Mouse (Mus musculus) myocyte (in vitro differentiated cells): Measurements from ENCODE around the gene Fam198b. TPM values are rescaled to one million over a fixed set of nuclear protein-coding genes. Genes with fewer than 3 reads are reported as not detected.

Experiments
- H3K27me3 ChIP-seq: one replicate; pipeline ENCODE4 v1.6.1; 2011; ENCODE audit not compliant: control insufficient read depth, insufficient read depth, insufficient read length
- H3K36me3 ChIP-seq: one replicate; pipeline ENCODE4 v1.6.1; 2011; ENCODE audit not compliant: control insufficient read depth, insufficient read depth
- H3K4me2 ChIP-seq: one replicate; pipeline ENCODE4 v1.6.1; 2011; ENCODE audit warnings: low read depth, control low read depth
- H3K4me3 ChIP-seq: one replicate; pipeline ENCODE4 v1.5.1; 2011; ENCODE audit warnings: mild to moderate bottlenecking, control low read depth, moderate library complexity
- H3K79me2 ChIP-seq: one replicate; pipeline ENCODE4 v1.6.1; 2011; ENCODE audit not compliant: control insufficient read depth, insufficient read depth
- H3ac ChIP-seq: one replicate; pipeline ENCODE4 v1.6.1; 2011; ENCODE audit not compliant: control insufficient read depth, insufficient read length
- CEBPB ChIP-seq: IDR thresholded peaks from 2 replicates; pipeline ENCODE4 v1.6.1; 2011; ENCODE audit warnings: mild to moderate bottlenecking, moderate library complexity; ENCODE audit not compliant: poor library complexity, insufficient read depth, severe bottlenecking
- E2F4 ChIP-seq: IDR thresholded peaks from one replicate; pipeline ENCODE4 v1.6.1; 2011; ENCODE audit warnings: mild to moderate bottlenecking, control low read depth, moderate library complexity; ENCODE audit not compliant: insufficient read depth
- MAX ChIP-seq: IDR thresholded peaks from one replicate; pipeline ENCODE4 v1.6.1; 2011; ENCODE audit warnings: low read depth, mild to moderate bottlenecking, control low read depth
- MYOD1 ChIP-seq, 3 experiments: IDR thresholded peaks; one replicate each; pipeline ENCODE4 v1.6.1; 2011; ENCODE audit warnings: control low read depth in 2 of 3, low read depth in 2 of 3, mild to moderate bottlenecking in 2 of 3, moderate library complexity in 1 of 3; ENCODE audit not compliant: insufficient read length in 2 of 3, control insufficient read depth in 1 of 3
- MYOG ChIP-seq, 3 experiments: IDR thresholded peaks; one replicate each; pipeline ENCODE4 v1.6.1; 2011; ENCODE audit warnings: control low read depth in 2 of 3, low read depth in 2 of 3, mild to moderate bottlenecking in 2 of 3; ENCODE audit not compliant: insufficient read length in 2 of 3, control insufficient read depth in 1 of 3, insufficient read depth in 1 of 3
- POLR2A ChIP-seq: IDR thresholded peaks from one replicate; pipeline ENCODE4 v1.6.1; 2011; ENCODE audit warnings: low read depth, mild to moderate bottlenecking, control low read depth, moderate library complexity; ENCODE audit not compliant: insufficient read length
- POLR2AphosphoS2 ChIP-seq: IDR thresholded peaks from one replicate; pipeline ENCODE4 v1.6.1; 2011; ENCODE audit warnings: low read depth, control low read depth; ENCODE audit not compliant: insufficient read length
- REST ChIP-seq: IDR thresholded peaks from one replicate; pipeline ENCODE4 v1.6.1; 2011; ENCODE audit warnings: mild to moderate bottlenecking, control low read depth, moderate library complexity; ENCODE audit not compliant: insufficient read depth, insufficient read length
- SRF ChIP-seq: IDR thresholded peaks from one replicate; pipeline ENCODE4 v1.6.1; 2011; ENCODE audit warnings: low read depth; ENCODE audit not compliant: control insufficient read depth, insufficient read length
- TCF12 ChIP-seq: IDR thresholded peaks from one replicate; pipeline ENCODE4 v1.6.1; 2011; ENCODE audit warnings: mild to moderate bottlenecking, control low read depth; ENCODE audit not compliant: poor library complexity, insufficient read depth, severe bottlenecking
- TCF3 ChIP-seq: IDR thresholded peaks from one replicate; pipeline ENCODE4 v1.6.1; 2011; ENCODE audit warnings: low read depth, control low read depth; ENCODE audit not compliant: insufficient read length
- USF1 ChIP-seq: IDR thresholded peaks from one replicate; pipeline ENCODE4 v1.6.1; 2011; ENCODE audit warnings: low read depth, mild to moderate bottlenecking, control low read depth, moderate library complexity
- polyA plus RNA-seq: library from polyadenylated mRNA; unstranded; fragments of >200 nt; fragmentation: generic; extraction: Trizol; gene quantifications from one replicate; pipeline ENCODE4 v1.2.1, GENCODE M21; 2012; ENCODE audit warnings: missing spikeins

The Fam198b gene
- 1.8 TPM for polyA plus RNA-seq

- Histone ChIP-seq H3K27me3 (no peaks in the 10 kb centered on the region), H3K4me3 (peak within 1 kb of the TSS; percentile 25), H3ac (no peak within 1 kb of the TSS), H3K79me2 (no peaks in the 10 kb centered on the region), H3K36me3 (no peaks in the 10 kb centered on the region), H3K4me2 (peak within 1 kb of the TSS; percentile 85)
- no peak for TF ChIP-seq E2F4
- TF ChIP-seq MYOD1 (IDR thresholded peaks at IDR 0.05; ENCODE audit: control insufficient read depth in 1 of 3, insufficient read length in 2 of 3, low read depth in 2 of 3): no peak
- TF ChIP-seq REST: no peak
- no peak for TF ChIP-seq MAX
- TF ChIP-seq POLR2AphosphoS2: no peak
- TF ChIP-seq TCF12: no peak
- no peak for TF ChIP-seq SRF
- TF ChIP-seq CEBPB: no peak
- no peak for TF ChIP-seq POLR2A
- TF ChIP-seq USF1: no peak
- TF ChIP-seq MYOG (IDR thresholded peaks at IDR 0.05; ENCODE audit: control insufficient read depth in 1 of 3, insufficient read depth in 1 of 3, insufficient read length in 2 of 3, low read depth in 2 of 3): no peak
- TF ChIP-seq TCF3: no peak
Observed at GRCm38 (mm10) chr3:79884305-79884704, at the start of gene Fam198b. Fam198b (plus strand) TSS chr3:79884533.

GRCm38 (mm10) chr3:79838751-79839150 lies 45.6 kb upstream of the Fam198b start:
- Histone ChIP-seq H3K36me3 (no peaks in the 10 kb centered on the region), H3K79me2 (no peaks in the 10 kb centered on the region), H3K27me3 (no peaks in the 10 kb centered on the region), H3K4me2 (no peak overlapping the region), H3ac (no peak overlapping the region), H3K4me3 (no peak overlapping the region)
- TF ChIP-seq MAX (no peak), POLR2AphosphoS2 (no peak), CEBPB (no peak), TCF12 (no peak)

- Histone ChIP-seq H3K4me3 (peak overlapping the region; percentile 43), H3K4me2 (peak overlapping the region; percentile 86), H3K27me3 (no peaks in the 10 kb centered on the region), H3K79me2 (no peaks in the 10 kb centered on the region), H3ac (no peak overlapping the region), H3K36me3 (no peaks in the 10 kb centered on the region)
- TF ChIP-seq TCF12 (no peak), POLR2A (no peak)
Observed at GRCm38 (mm10) chr3:79841475-79841874, 42.9 kb upstream of the Fam198b start.

GRCm38 (mm10) chr3:79842165-79842564 lies 42.2 kb upstream of the Fam198b start:
- peak overlapping the region; percentile 43 for H3K4me3 ChIP-seq

GRCm38 (mm10) chr3:79842616-79843016 lies 41.7 kb upstream of the Fam198b start:
- no peaks in the 10 kb centered on the region for H3K79me2 ChIP-seq
- TF ChIP-seq USF1 (no peak), CEBPB (no peak), MYOG (IDR thresholded peaks at IDR 0.05; ENCODE audit: control insufficient read depth in 1 of 3, insufficient read depth in 1 of 3, insufficient read length in 2 of 3, low read depth in 2 of 3) (no peak), POLR2A (peak; percentile 13), E2F4 (peak; percentile 57), TCF3 (no peak), POLR2AphosphoS2 (no peak), MAX (no peak), TCF12 (no peak), SRF (no peak), REST (no peak)
- no peaks in the 10 kb centered on the region for H3K27me3 ChIP-seq
- H3K4me2 ChIP-seq: peak overlapping the region; percentile 86
- no peak overlapping the region for H3ac ChIP-seq
- H3K4me3 ChIP-seq: peak overlapping the region; percentile 43
- no peaks in the 10 kb centered on the region for H3K36me3 ChIP-seq

More at GRCm38 (mm10) chr3:79842165-79842564, 42.2 kb upstream of the Fam198b start:
- Histone ChIP-seq H3K36me3 (no peaks in the 10 kb centered on the region), H3K4me2 (peak overlapping the region; percentile 86), H3K79me2 (no peaks in the 10 kb centered on the region), H3K27me3 (no peaks in the 10 kb centered on the region), H3ac (no peak overlapping the region)
- TF ChIP-seq USF1 (peak; percentile 94), TCF12 (no peak), MYOD1 (IDR thresholded peaks at IDR 0.05; ENCODE audit: control insufficient read depth in 1 of 3, insufficient read length in 2 of 3, low read depth in 2 of 3) (no peak)

- no peak overlapping the region for H3K4me2 ChIP-seq
- no peak for TF ChIP-seq REST
- no peak for TF ChIP-seq E2F4
- TF ChIP-seq MAX: no peak
- TF ChIP-seq POLR2A: no peak
- TF ChIP-seq TCF12: no peak
- TF ChIP-seq SRF: no peak
- TF ChIP-seq USF1: no peak
- no peak for TF ChIP-seq MYOD1 (IDR thresholded peaks at IDR 0.05; ENCODE audit: control insufficient read depth in 1 of 3, insufficient read length in 2 of 3, low read depth in 2 of 3)
- TF ChIP-seq POLR2AphosphoS2: no peak
- TF ChIP-seq TCF3: no peak
- no peak for TF ChIP-seq MYOG (IDR thresholded peaks at IDR 0.05; ENCODE audit: control insufficient read depth in 1 of 3, insufficient read depth in 1 of 3, insufficient read length in 2 of 3, low read depth in 2 of 3)
- TF ChIP-seq CEBPB: no peak
- H3K27me3 ChIP-seq: no peaks in the 10 kb centered on the region
Observed at GRCm38 (mm10) chr3:79843999-79844398, 40.3 kb upstream of the Fam198b start.

More at GRCm38 (mm10) chr3:79843999-79844398, 40.3 kb upstream of the Fam198b start:
- no peak overlapping the region for H3ac ChIP-seq
- H3K4me3 ChIP-seq: no peak overlapping the region
- no peaks in the 10 kb centered on the region for H3K36me3 ChIP-seq
- no peaks in the 10 kb centered on the region for H3K79me2 ChIP-seq
